In genomic region chr10:80165392-80166128, GRCm38 (mm10) we compare ENCODE assay signal across 8 mouse cellular contexts. TPM values are rescaled to one million over a fixed set of nuclear protein-coding genes. Genes with fewer than 3 reads are reported as not detected.
DNase-seq lines count a peak whose midpoint lies in the region; ATAC-seq and TF ChIP-seq lines count a peak whose summit lies in the region.

Gene Cirbp, plus strand, starts transcription at chr10:80165985.

- peak within 1 kb of the TSS; percentile 99 for H3K27ac ChIP-seq in hindbrain, embryonic 12.5 days

- peak within 1 kb of the TSS; percentile 48 for H3K4me3 ChIP-seq in lung, adult 2 months (replicated peaks; ENCODE audit: extremely low read depth, low read depth, low read length)
- peak within 1 kb of the TSS; percentile 94 for H3K4me3 ChIP-seq in hindbrain, embryonic 12.5 days

- peak within 1 kb of the TSS; percentile 99 for H3K9ac ChIP-seq in hindbrain, embryonic 12.5 days

- H3K4me1 ChIP-seq in lung, adult 2 months (ENCODE audit: control insufficient read depth, insufficient read depth, low read length): peaks cover 22% of the 10 kb centered on the region
- H3K4me1 ChIP-seq in hindbrain, embryonic 12.5 days: peaks cover 69% of the 10 kb centered on the region

- TF ChIP-seq CTCF in lung, adult 2 months (IDR thresholded peaks at IDR 0.05; ENCODE audit: insufficient read depth, low read length): no peak
- TF ChIP-seq CTCF in brain, embryonic 14.5 days (IDR thresholded peaks at IDR 0.05; ENCODE audit: borderline replicate concordance, extremely low read depth, insufficient read depth, insufficient read length): no peak

- 28% methylated on average over 20 of the region's 20 CpGs for WGBS in lung, adult 2 months
- 13% methylated on average over 20 of the region's 20 CpGs for WGBS in hindbrain, embryonic 12.5 days

- no peak for TF ChIP-seq POLR2A in lung, adult 2 months (IDR thresholded peaks at IDR 0.05; ENCODE audit: borderline replicate concordance, extremely low read depth, low read depth, low read length)
- no peak for TF ChIP-seq POLR2A in brain, embryonic 14.5 days (IDR thresholded peaks at IDR 0.05; ENCODE audit: borderline replicate concordance, extremely low read depth, insufficient read depth, insufficient read length, poor library complexity, severe bottlenecking)

- DNase-seq in lung, adult 2 months: no peak
- DNase-seq in lung, postnatal 36 days: no peak
- peak; percentile 76 for DNase-seq in brain, embryonic 14.5 days (ENCODE audit: low read depth)
- DNase-seq in frontal cortex, postnatal 36 days (ENCODE audit: low spot score in 2 of 2): peak; percentile 62 to 75
- DNase-seq in layer of hippocampus, postnatal 36 days: peak in 1 of 2 experiments; percentile 57
- peak; percentile 69 for DNase-seq in mesoderm, embryonic 11.5 days (ENCODE audit: low read depth, low spot score)
- DNase-seq in thymus, postnatal 4 days: peak; percentile 33

- H3K27me3 ChIP-seq in hindbrain, embryonic 12.5 days: no peaks in the 10 kb centered on the region

- peak within 1 kb of the TSS; percentile 89 for H3K4me2 ChIP-seq in hindbrain, embryonic 12.5 days (replicated peaks)

- ATAC-seq in hindbrain, embryonic 12.5 days (ENCODE audit: low FRiP score): 0 out of 2 replicates have a peak, but pooled peaks have one; percentile 5

- H3K9me3 ChIP-seq in hindbrain, embryonic 12.5 days (replicated peaks): no peaks in the 10 kb centered on the region

- H3K36me3 ChIP-seq in hindbrain, embryonic 12.5 days: peaks cover 14% of the 10 kb centered on the region

RNA-seq across cellular contexts. Expression of gene Cirbp, which starts in this region (rescaled TPM):
- polyA plus RNA-seq in lung, adult 2 months (2012; rRNA removed): 162 and 200 TPM in 2 replicates
- 381 and 490 TPM in 2 replicates for polyA plus RNA-seq in brain, embryonic 14.5 days (2012; rRNA removed)
- 235 and 271 TPM in 2 replicates for polyA plus RNA-seq in hindbrain, embryonic 12.5 days (2016; fragmentation: Nextera tagmentation; extraction: Ambion mirVana)
- total RNA-seq in layer of hippocampus, postnatal 36 days (2021): 10 to 100 TPM; 58.5 to 63.4 TPM

Comparison
In these comparisons a context has a peak if more than half of its experiments do, and no peak if none do; other contexts are left out.
1. DNase-seq: peak in brain, embryonic 14.5 days (single experiment), frontal cortex, postnatal 36 days (2 of 2), mesoderm, embryonic 11.5 days (single experiment) and thymus, postnatal 4 days (single experiment); none in lung, adult 2 months (single experiment) and lung, postnatal 36 days (single experiment).